Mouse (Mus musculus): ENCODE data around the gene Cox7a1. TPM values are rescaled to one million over a fixed set of nuclear protein-coding genes. Genes with fewer than 3 reads are reported as not detected.

Cox7a1 gene
- not detected for total RNA-seq (2023)

DNA sequence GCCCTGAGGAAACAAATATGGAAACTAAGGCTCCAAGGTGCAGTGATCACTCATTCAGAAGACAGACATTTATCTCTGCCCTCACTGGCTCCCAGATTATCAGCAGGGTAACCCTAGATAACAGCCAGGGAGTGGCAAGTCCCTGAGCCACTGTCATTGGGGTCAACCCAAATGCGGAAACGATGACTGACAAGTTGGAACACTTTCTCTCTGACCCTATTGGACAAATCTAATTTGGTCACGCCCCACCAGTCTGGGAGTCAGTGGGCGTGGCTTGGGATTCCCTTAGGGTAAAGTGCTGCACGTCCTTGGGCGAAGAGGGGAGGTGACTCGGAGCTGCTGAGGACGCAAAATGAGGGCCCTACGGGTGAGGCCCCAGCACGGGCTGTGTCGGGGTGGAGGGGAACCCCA is at the start of gene Cox7a1:
Cox7a1 (plus strand) TSS at position 266 of the 411 bp plus-strand sequence.

DNA sequence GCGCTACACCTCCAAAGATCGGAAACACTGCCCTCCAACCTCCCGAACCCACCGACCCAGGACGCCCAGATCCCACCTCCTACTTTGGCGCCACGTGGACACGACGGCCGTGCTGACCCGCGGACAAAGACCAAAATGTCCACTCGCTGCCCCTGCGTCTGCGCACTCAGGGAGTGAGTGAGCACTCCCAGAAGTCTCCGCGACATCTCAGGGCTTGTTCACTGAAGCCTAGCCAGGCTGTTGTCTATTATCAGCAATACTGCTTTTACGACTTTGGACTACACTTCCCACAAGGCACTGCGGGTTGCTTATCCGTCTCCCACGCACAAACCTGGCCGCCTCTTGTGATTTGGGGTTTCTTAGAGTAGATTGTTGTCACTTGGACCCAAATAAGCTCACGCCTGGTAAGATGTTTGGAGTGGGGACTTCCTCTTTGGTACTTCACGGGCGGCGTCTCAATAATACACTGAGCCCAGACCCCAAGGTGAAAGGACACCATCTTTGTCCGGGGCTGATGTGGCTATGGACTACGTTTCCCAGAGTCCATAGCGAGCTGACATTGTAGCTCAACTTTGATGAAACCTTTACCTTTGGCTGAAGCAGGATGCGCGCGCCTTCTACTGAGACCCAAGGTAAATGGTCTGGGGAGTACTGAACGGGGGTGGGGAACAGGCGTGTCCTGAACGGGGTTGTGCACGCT is 14.2 kb upstream of the Cox7a1 start, which contains the start of gene Zfp146:
Zfp146 (minus strand) TSS at position 168 of the 700 bp plus-strand sequence.

DNA sequence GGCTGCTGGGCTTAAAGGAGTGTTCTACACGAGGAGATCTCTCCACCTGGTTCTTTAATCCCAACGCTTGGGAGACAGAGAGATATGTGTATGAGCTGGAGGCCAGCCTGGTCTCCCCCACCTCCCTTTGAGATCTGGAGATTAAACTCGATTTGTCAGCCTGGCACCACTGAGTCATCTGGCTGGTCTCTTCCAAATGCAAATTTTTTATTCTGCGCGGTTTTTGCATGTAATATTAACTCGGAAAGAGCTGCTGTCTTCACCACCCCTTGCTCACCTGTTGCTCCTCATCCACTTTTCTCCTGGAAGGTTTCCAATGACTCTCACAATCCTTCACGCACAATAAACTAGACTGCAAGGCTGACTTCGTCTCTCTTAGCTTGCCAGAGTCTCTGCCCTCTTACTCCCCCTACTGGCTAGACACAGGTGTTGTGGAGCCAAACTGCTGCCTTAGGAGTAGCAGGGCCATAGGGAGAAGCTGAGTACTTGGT is 14.6 kb downstream of the Cox7a1 start, which contains the start of gene Capns1:
Capns1 (minus strand) TSS at position 331 of the 491 bp plus-strand sequence.

DNA sequence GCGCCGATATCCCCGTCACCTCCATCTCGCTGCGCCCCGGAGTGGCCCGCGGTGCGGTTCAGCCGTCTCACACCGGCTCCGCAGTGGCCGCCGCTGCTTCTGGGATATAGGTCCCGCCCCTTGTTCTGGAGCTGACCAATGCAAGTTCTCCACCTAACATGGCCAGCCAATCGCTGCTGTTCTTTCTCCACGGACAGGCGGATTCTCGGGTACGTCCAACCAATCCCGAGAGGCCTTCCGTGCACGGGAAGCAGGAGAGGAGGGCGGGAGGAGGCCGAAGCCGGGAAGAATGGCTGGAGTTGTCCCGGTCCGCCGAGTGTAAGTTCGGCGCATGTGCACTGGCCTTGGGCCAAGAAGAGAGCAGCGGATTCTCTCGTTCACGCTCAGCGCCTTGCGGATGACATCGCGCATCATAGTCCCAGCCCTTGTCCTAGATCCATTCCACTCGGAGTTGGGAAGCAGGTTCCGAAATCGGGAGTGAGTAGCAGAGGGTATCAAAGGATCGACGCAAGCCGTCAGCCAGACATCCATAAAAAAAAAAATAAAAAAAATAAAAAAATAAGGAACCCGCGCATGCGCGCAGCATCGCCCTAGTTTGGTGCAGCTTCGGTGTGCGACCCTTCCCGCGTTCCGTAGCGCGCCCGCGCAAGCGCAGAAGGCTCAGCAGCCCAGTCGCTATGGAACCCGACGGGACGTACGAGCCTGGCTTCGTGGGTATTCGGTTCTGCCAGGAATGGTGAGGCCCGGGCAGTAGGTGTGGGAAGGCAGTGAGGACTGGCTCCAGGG is 47.9 kb downstream of the Cox7a1 start, which contains the start of the genes Polr2i and Tbcb:
Polr2i (plus strand) TSS at position 280 of the 786 bp plus-strand sequence.
Tbcb (minus strand) TSS at position 604 of the 786 bp plus-strand sequence.

DNA sequence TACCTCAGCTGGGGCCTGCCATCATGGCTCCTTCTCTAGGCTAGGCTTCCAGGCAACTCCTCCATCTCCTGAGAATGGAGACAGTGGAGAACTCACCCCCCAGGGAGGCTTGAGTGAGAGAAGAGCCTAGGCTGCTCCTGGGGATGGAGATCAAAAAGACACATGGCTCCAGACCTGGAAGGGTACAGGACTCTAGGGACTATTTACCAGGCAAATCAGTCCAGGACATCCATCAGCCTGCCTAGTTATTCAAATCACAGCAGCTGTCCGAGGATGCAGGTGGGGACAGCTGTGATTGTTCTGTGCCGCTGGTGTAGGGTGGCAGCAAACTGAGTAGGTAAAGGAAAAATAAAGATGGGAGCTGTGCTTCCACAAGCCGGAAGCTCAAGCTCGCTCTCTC is 51.7 kb downstream of the Cox7a1 start, which contains the start of gene Ovol3:
Ovol3 (minus strand) TSS at position 101 of the 400 bp plus-strand sequence.

Other genes with a start within 250 kb of the Cox7a1 start
- gene Zfp74, start 230.1 kb upstream of the Cox7a1 start, total RNA-seq (2023): 16.0 TPM
- 12.5 TPM for gene Zfp568, start 200.2 kb upstream of the Cox7a1 start, total RNA-seq (2023)
- 4.2 TPM for gene Zfp14, start 132.8 kb upstream of the Cox7a1 start, total RNA-seq (2023)
- gene Zfp82, start 111.2 kb upstream of the Cox7a1 start, total RNA-seq (2023): 7.4 TPM
- gene Gm26920, start 93.7 kb upstream of the Cox7a1 start, total RNA-seq (2023): not detected
- gene Zfp566, start 93.6 kb upstream of the Cox7a1 start, total RNA-seq (2023): 13.1 TPM
- 58.2 TPM for gene Zfp260, start 89.4 kb upstream of the Cox7a1 start, total RNA-seq (2023)
- gene Zfp382, start 62.2 kb upstream of the Cox7a1 start, total RNA-seq (2023): 14.2 TPM
- 41.8 TPM for gene Zfp146, start 14.4 kb upstream of the Cox7a1 start, total RNA-seq (2023)
- gene Capns1, start 14.7 kb downstream of the Cox7a1 start, total RNA-seq (2023): 114 TPM
- gene Polr2i, start 47.8 kb downstream of the Cox7a1 start, total RNA-seq (2023): 27.1 TPM
- 22.8 TPM for gene Tbcb, start 48.1 kb downstream of the Cox7a1 start, total RNA-seq (2023)
- gene Ovol3, start 51.6 kb downstream of the Cox7a1 start, total RNA-seq (2023): not detected
- 1.4 TPM for gene Thap8, start 96.0 kb downstream of the Cox7a1 start, total RNA-seq (2023)
- 5.0 TPM for gene Wdr62, start 96.3 kb downstream of the Cox7a1 start, total RNA-seq (2023)
- not detected for gene Clip3, start 107.6 kb downstream of the Cox7a1 start, total RNA-seq (2023)
- 39.5 TPM for gene Alkbh6, start 124.6 kb downstream of the Cox7a1 start, total RNA-seq (2023)
- 4.1 TPM for gene Syne4, start 130.7 kb downstream of the Cox7a1 start, total RNA-seq (2023)
- 2.1 TPM for gene E130208F15Rik, start 137.6 kb downstream of the Cox7a1 start, total RNA-seq (2023)
- gene Sdhaf1, start 139.8 kb downstream of the Cox7a1 start, total RNA-seq (2023): 6.2 TPM
- not detected for gene Lrfn3, start 178.6 kb downstream of the Cox7a1 start, total RNA-seq (2023)
- 21.2 TPM for gene Tyrobp, start 229.6 kb downstream of the Cox7a1 start, total RNA-seq (2023)
- gene Hcst, start 235.7 kb downstream of the Cox7a1 start, total RNA-seq (2023): 181 TPM
- gene Nfkbid, start 237.6 kb downstream of the Cox7a1 start, total RNA-seq (2023): 60.6 TPM

All from CD8-positive naive resting alpha-beta T cell, adult 57 days (primary cell).